Mouse (Mus musculus) c-Kit-positive CD71-negative TER-119-negative erythroid progenitor cells, embryonic 14.5 days (primary cell): ENCODE measurements around the gene Fgf4.

Experiments used
- DNase-seq: peaks from one replicate; pipeline ENCODE4 v3.0.0-alpha.2; 2013; ENCODE audit warnings: low read depth

Gene Fgf4

DNA sequence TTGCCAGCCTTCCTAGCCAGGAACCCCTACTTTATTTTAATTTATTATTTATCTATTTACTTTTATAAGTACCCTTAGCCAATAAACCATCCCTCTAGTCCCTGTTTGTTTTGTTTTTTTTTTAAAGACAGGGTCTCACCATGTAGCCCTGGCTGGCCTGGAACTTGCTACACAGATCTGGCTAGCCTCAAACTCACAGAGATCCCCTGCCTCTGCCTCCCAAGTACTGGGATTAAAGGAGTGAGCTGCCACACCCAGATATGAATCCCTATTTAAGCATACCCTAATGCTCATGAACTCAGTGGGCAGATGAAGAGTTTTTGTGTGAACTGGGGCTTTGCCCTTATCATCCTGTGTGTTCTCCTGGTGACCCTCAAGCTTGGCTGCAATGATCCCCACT is at the start of gene Fgf4:
TSS of gene Fgf4 (plus strand) at position 301 of the 400 bp plus-strand sequence.
- DNase-seq: no peak

GRCm38 (mm10) chr7:144798471-144798870 is 48.7 kb upstream of the Fgf4 start:
- DNase-seq: no peak

DNA sequence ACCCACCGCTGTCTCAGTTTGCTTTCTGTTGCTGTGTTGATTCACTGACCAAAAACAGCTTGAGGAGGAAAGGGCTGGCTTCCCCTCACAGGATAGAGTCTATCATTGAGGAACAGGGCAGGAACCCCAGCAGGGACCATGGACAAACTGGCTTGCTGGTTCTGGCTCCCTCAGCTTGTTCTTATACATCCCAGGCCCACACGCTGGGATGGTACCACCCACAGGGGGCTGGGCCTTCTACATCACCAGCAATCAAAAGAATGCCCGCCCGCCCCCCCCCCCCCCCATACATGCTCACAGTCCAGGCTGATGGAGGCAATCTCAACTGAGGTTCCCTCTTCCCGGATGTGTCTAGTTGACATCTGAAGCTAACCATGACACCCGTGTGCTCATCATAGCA is 40.1 kb upstream of the Fgf4 start:
- DNase-seq: no peak

DNA sequence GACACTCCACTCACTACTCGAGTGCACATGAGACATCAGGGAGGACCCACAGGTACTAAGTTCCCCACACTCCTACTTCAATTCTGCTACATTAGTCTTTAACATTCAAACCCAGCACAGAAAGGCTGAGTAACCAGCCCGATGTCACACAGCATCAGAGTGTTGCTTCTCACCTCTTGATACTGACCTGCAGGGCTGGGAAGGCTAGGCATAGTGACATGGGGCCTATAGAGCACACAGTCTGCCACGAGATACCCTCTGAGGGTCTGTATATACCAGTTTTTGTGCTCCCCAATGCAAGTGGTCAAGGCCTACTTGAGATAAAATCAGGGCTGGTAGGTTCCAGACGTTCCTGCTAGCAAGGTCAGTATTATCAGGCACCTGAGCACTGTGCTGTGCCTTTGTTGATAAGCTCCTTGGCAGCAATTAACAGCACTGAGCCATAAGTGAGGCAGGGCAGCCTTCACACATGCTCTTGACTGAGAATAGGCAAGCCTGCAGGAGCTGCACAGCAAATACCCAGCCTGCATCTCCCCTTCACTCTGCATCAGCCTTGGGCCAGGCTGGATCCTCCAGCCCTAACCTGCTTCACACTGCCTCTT is 39.1 kb upstream of the Fgf4 start:
- DNase-seq: no peak

- DNase-seq: no peak
These were observed 35.6 kb upstream of the Fgf4 start for GRCm38 (mm10) chr7:144811521-144811920.

- no peak for DNase-seq
These were observed 25.3 kb upstream of the Fgf4 start for GRCm38 (mm10) chr7:144821901-144822300.

- no peak for DNase-seq
These were observed 23.2 kb upstream of the Fgf4 start for GRCm38 (mm10) chr7:144823988-144824387.

DNA sequence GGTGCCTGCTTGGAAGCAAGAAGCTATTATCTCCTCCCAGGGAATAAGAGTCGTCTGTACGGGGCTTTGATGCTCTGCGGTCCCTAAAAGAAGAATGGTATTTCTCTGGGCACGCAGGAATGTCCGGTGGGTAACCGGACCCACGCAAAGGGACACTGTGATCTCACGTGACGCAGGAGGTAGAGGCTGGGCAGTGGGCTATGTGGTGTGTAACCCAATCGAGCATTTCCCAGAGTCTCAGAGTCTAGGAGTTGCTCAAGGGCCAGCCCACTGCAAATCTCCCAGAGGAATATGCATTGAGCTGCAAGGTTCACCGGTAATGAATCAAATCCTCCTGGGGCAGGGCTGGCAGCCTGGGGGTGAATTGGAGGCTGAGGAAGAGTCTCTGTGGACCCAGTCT is 18.8 kb upstream of the Fgf4 start:
- DNase-seq: no peak

DNA sequence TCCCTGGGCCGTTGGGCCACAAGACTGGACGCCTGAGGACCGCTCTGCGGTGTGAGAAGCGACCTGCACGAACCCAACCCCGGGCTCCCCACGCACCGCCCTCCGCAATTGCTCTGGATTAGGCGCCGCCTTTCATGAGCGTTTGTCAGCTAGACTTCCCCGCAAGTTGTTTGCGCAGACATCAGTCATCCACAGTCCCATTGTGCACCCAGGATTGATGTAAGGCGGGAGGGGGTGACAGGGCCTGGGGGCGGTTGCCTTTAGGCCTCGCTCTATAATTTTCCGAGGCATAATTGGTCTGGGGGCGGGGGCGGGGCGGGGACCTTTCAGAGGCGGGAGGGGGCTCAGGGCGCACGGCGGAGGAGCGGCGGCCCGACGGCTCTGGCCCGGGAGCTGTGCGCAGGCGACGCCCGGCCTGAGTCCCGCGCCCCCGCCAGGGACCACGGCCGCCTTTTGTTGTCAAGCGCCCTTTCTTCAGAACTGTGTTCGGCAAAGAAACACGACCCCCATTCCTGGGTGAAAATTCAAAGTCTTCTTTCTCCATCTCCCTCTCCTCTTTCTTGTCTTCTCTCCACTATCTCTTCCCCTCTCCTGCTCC is 9.2 kb upstream of the Fgf4 start, which contains the start of gene Fgf3:
TSS of gene Fgf3 (plus strand) at position 193 of the 598 bp plus-strand sequence.
- no peak for DNase-seq

GRCm38 (mm10) chr7:144838522-144839503 is 8.4 kb upstream of the Fgf4 start:
- DNase-seq: no peak

DNA sequence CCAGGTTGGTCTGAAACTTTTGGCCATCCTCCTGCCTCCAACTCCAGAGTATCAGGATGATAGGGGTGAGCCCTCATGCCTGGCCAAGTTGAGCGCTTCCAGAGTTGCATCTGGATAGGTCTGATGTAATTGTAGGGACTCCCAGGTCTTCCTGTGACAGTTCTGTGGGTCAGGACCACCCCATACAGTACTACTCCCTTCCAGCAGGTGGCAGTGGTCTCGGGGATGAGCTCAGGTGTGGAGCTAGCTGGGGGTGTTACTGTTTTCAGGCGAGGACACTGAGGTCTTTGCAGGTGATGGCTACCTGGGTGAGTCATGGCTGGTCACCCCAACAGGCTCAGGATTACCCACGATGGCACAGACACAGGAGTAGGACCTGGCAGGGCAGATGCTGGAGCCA is 1.0 kb upstream of the Fgf4 start:
- DNase-seq: no peak

- no peak for DNase-seq
These were observed 4.2 kb downstream of the Fgf4 start for GRCm38 (mm10) chr7:144851321-144851720.

GRCm38 (mm10) chr7:144854966-144855365 is 7.8 kb downstream of the Fgf4 start:
- no peak for DNase-seq

- DNase-seq: no peak
These were observed 10.0 kb downstream of the Fgf4 start for GRCm38 (mm10) chr7:144857158-144857557.

GRCm38 (mm10) chr7:144857826-144858342 is 10.7 kb downstream of the Fgf4 start:
- no peak for DNase-seq

DNA sequence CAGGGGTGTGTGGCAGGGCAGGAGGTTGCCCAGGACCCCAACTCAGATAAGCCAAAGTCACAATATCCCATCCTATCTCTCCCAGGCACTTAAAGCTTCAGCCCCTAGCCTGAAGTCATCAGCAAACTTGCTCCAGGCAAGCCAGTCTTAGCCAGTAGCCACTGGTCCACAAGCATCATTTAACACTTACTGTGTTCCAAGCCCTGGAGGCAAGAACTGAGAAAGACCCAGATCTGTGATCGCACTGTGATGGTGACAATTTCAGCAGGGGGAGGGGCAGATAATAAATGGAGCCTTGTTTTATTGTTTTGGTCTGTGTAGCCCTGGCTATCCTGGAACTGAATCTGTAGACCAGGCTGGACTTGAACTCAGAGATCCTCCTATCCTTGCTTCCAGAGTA is 11.5 kb downstream of the Fgf4 start:
- no peak for DNase-seq

- no peak for DNase-seq
These were observed 14.0 kb downstream of the Fgf4 start for GRCm38 (mm10) chr7:144861056-144861768.

DNA sequence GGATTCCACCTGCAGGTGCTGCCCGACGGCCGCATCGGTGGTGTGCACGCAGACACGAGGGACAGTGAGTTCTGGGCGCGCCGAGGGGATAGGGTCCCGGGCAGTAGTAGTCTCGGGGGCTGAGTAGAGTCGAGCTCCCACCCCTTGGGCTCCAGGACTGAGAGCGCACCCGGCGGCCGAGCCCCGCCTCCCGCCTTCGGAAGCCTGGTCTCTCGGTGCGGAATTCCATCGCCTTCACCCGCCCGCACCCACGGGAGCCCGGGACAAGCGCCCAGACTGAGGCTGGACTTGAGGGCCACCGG is 14.6 kb downstream of the Fgf4 start:
- DNase-seq: no peak

- no peak for DNase-seq
These were observed 15.0 kb downstream of the Fgf4 start for GRCm38 (mm10) chr7:144862126-144862525.

DNA sequence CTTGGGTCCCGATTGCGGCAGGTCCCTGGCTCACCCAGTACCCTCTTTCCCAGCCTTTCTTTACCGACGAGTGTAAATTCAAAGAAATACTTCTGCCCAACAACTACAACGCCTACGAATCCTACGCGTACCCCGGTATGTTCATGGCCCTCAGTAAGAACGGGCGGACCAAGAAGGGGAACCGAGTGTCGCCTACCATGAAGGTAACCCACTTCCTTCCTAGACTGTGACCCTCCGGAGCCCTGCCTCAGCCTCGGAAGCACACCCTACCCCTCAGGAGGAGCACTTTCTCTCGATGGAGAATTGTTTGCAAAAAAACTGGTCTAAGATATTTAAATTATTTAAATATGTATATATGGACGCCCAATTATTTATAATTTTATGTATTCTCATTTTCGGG is 15.5 kb downstream of the Fgf4 start:
- DNase-seq: no peak

GRCm38 (mm10) chr7:144863196-144863595 is 16.0 kb downstream of the Fgf4 start:
- no peak for DNase-seq

DNA sequence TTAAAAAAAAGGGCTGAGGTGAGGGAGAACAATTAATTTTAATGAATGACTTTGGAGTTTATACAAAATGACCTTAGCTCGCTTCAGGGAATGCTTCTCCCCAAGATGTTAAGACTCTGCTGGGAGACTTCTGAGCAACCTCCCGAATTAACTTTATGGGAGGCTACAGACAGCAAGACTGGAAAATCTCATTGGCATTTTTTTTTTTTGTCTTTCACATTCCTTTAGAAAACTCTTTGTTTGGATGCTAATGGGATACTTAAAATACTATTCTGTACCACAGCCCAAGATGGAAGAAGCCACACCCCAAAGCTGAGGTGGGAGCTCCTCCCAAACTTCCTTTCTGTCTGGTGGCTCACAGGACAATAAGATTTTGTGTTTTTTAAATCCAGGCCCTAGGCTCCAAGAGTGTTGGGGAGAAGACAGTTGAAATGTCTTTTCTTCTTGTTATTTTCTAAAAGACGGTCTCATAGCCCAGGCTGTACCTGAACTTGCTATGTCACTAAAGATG is 17.0 kb downstream of the Fgf4 start:
- no peak for DNase-seq
